Mouse (Mus musculus) myocyte (in vitro differentiated cells): ENCODE measurements around the gene Slc6a1. TPM values are rescaled to one million over a fixed set of nuclear protein-coding genes. Genes with fewer than 3 reads are reported as not detected.

ENCODE experiments used
- H3K27me3 ChIP-seq: one replicate; pipeline ENCODE4 v1.6.1; 2011; ENCODE audit not compliant: control insufficient read depth, insufficient read depth, insufficient read length
- H3K36me3 ChIP-seq: one replicate; pipeline ENCODE4 v1.6.1; 2011; ENCODE audit not compliant: control insufficient read depth, insufficient read depth
- H3K4me2 ChIP-seq: one replicate; pipeline ENCODE4 v1.6.1; 2011; ENCODE audit warnings: low read depth, control low read depth
- H3K4me3 ChIP-seq: one replicate; pipeline ENCODE4 v1.5.1; 2011; ENCODE audit warnings: mild to moderate bottlenecking, control low read depth, moderate library complexity
- H3K79me2 ChIP-seq: one replicate; pipeline ENCODE4 v1.6.1; 2011; ENCODE audit not compliant: control insufficient read depth, insufficient read depth
- H3ac ChIP-seq: one replicate; pipeline ENCODE4 v1.6.1; 2011; ENCODE audit not compliant: control insufficient read depth, insufficient read length
- CEBPB ChIP-seq: IDR thresholded peaks from 2 replicates; pipeline ENCODE4 v1.6.1; 2011; ENCODE audit warnings: mild to moderate bottlenecking, moderate library complexity; ENCODE audit not compliant: poor library complexity, insufficient read depth, severe bottlenecking
- E2F4 ChIP-seq: IDR thresholded peaks from one replicate; pipeline ENCODE4 v1.6.1; 2011; ENCODE audit warnings: mild to moderate bottlenecking, control low read depth, moderate library complexity; ENCODE audit not compliant: insufficient read depth
- MAX ChIP-seq: IDR thresholded peaks from one replicate; pipeline ENCODE4 v1.6.1; 2011; ENCODE audit warnings: low read depth, mild to moderate bottlenecking, control low read depth
- MYOD1 ChIP-seq, 3 experiments: IDR thresholded peaks; one replicate each; pipeline ENCODE4 v1.6.1; 2011; ENCODE audit warnings: control low read depth in 2 of 3, low read depth in 2 of 3, mild to moderate bottlenecking in 2 of 3, moderate library complexity in 1 of 3; ENCODE audit not compliant: insufficient read length in 2 of 3, control insufficient read depth in 1 of 3
- MYOG ChIP-seq, 3 experiments: IDR thresholded peaks; one replicate each; pipeline ENCODE4 v1.6.1; 2011; ENCODE audit warnings: control low read depth in 2 of 3, low read depth in 2 of 3, mild to moderate bottlenecking in 2 of 3; ENCODE audit not compliant: insufficient read length in 2 of 3, control insufficient read depth in 1 of 3, insufficient read depth in 1 of 3
- POLR2A ChIP-seq: IDR thresholded peaks from one replicate; pipeline ENCODE4 v1.6.1; 2011; ENCODE audit warnings: low read depth, mild to moderate bottlenecking, control low read depth, moderate library complexity; ENCODE audit not compliant: insufficient read length
- POLR2AphosphoS2 ChIP-seq: IDR thresholded peaks from one replicate; pipeline ENCODE4 v1.6.1; 2011; ENCODE audit warnings: low read depth, control low read depth; ENCODE audit not compliant: insufficient read length
- REST ChIP-seq: IDR thresholded peaks from one replicate; pipeline ENCODE4 v1.6.1; 2011; ENCODE audit warnings: mild to moderate bottlenecking, control low read depth, moderate library complexity; ENCODE audit not compliant: insufficient read depth, insufficient read length
- SRF ChIP-seq: IDR thresholded peaks from one replicate; pipeline ENCODE4 v1.6.1; 2011; ENCODE audit warnings: low read depth; ENCODE audit not compliant: control insufficient read depth, insufficient read length
- TCF12 ChIP-seq: IDR thresholded peaks from one replicate; pipeline ENCODE4 v1.6.1; 2011; ENCODE audit warnings: mild to moderate bottlenecking, control low read depth; ENCODE audit not compliant: poor library complexity, insufficient read depth, severe bottlenecking
- TCF3 ChIP-seq: IDR thresholded peaks from one replicate; pipeline ENCODE4 v1.6.1; 2011; ENCODE audit warnings: low read depth, control low read depth; ENCODE audit not compliant: insufficient read length
- USF1 ChIP-seq: IDR thresholded peaks from one replicate; pipeline ENCODE4 v1.6.1; 2011; ENCODE audit warnings: low read depth, mild to moderate bottlenecking, control low read depth, moderate library complexity
- polyA plus RNA-seq: library from polyadenylated mRNA; unstranded; fragments of >200 nt; fragmentation: generic; extraction: Trizol; gene quantifications from one replicate; pipeline ENCODE4 v1.2.1, GENCODE M21; 2012; ENCODE audit warnings: missing spikeins

The Slc6a1 gene
- polyA plus RNA-seq, 1 experiment, result not detected

DNA sequence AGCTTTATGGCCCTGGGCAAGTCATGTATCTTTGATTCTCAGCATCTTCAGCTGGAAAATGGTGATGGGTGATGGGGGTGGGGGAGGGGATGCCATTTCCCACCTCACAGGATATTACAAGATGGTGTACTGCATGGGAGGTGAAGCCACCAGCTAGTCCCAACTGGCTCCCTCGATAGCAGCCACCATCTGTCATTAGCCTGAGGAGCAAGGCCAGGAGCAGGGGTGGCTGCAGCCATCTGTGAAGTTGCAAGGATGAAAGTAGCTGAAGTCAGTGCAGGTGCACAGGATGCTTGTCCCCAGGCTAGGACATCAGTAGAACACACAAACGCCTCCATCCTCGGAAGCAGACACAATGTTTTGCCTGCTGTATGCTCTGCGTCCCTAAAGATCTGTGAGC, 8.5 kb downstream of the Slc6a1 start:
- Histone ChIP-seq H3K36me3 (no peaks in the 10 kb centered on the region), H3K79me2 (no peaks in the 10 kb centered on the region), H3ac (no peak overlapping the region), H3K4me3 (no peak overlapping the region), H3K27me3 (peaks cover 69% of the 10 kb centered on the region), H3K4me2 (no peak overlapping the region)
- no peak for TF ChIP-seq POLR2AphosphoS2

DNA sequence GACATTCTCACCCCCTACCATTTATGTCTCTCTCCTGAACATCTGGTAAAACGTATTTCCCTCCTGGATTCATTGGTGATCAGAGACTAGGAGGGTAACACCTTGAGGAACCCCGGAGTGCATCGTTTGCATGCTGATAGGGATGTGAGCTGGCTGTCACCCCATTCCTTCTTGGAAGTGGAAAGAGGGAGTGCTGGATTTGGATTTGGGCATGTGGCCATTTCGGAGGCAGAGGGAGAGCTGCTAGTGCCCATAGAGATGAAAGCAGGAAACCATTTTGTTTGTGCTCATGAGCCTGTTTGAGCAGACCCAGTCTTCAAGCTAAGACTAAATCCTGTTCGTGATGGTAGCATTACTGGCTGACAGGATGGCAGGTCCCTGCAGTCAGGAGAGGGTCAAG, 9.0 kb downstream of the Slc6a1 start:
- Histone ChIP-seq H3ac (no peak overlapping the region), H3K79me2 (no peaks in the 10 kb centered on the region), H3K4me3 (no peak overlapping the region), H3K27me3 (peaks cover 64% of the 10 kb centered on the region), H3K36me3 (no peaks in the 10 kb centered on the region), H3K4me2 (no peak overlapping the region)
- TF ChIP-seq USF1, result no peak
- TF ChIP-seq MYOG (IDR thresholded peaks at IDR 0.05; ENCODE audit: control insufficient read depth in 1 of 3, insufficient read depth in 1 of 3, insufficient read length in 2 of 3, low read depth in 2 of 3), result no peak
- TF ChIP-seq MAX, result no peak
- no peak for TF ChIP-seq MYOD1 (IDR thresholded peaks at IDR 0.05; ENCODE audit: control insufficient read depth in 1 of 3, insufficient read length in 2 of 3, low read depth in 2 of 3)
- no peak for TF ChIP-seq TCF12
- no peak for TF ChIP-seq TCF3
- no peak for TF ChIP-seq E2F4
- no peak for TF ChIP-seq REST
- no peak for TF ChIP-seq CEBPB
- TF ChIP-seq POLR2A, result no peak
- TF ChIP-seq POLR2AphosphoS2, result no peak
- TF ChIP-seq SRF, result no peak

DNA sequence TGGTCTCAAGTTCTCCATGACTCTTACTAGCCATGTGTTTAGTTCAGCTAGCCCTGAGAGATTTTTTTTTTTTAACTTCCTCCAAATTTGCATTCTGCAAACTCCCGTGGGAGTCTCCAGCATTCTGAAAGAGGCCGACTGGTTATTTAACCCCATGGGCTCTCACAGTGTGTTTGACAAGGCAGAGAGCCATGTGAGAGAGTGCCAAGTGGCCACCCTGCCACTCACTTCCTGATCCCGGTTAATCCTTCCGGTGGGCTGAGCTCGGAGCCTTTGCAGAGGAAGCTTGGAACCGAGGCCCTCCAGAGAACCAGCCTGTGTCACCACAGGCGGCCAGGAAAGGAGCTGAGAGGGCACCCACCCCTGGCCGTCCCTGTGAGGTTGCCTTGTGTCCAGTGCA, 11.1 kb downstream of the Slc6a1 start:
- TF ChIP-seq POLR2AphosphoS2 (no peak), POLR2A (no peak), USF1 (no peak), TCF12 (no peak), CEBPB (no peak), REST (no peak), TCF3 (no peak), MYOD1 (IDR thresholded peaks at IDR 0.05; ENCODE audit: control insufficient read depth in 1 of 3, insufficient read length in 2 of 3, low read depth in 2 of 3) (no peak), E2F4 (no peak), SRF (no peak), MAX (no peak), MYOG (IDR thresholded peaks at IDR 0.05; ENCODE audit: control insufficient read depth in 1 of 3, insufficient read depth in 1 of 3, insufficient read length in 2 of 3, low read depth in 2 of 3) (no peak)

DNA sequence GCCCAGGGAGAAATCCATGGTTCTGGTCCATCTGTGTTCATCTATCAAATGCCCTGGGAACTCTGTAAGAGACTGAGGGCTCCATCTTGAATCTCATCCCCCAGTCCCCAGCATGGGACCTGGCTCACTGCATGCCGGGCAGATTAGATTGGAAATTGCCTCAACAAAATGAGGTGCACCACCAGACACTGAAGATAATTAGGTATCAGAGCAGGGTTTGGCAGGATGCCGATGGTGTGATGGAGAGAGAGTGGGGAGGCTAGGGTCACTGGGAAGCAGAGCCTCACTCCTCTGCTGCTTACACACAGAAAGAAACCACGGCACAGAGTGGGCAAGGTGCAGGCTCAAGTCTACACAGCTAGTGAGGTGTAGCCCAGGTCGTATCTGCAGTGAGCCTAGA, 12.7 kb downstream of the Slc6a1 start:
- TF ChIP-seq MYOD1 (IDR thresholded peaks at IDR 0.05; ENCODE audit: control insufficient read depth in 1 of 3, insufficient read length in 2 of 3, low read depth in 2 of 3) (no peak), TCF12 (no peak), E2F4 (no peak), CEBPB (no peak), MAX (no peak), POLR2A (no peak), MYOG (IDR thresholded peaks at IDR 0.05; ENCODE audit: control insufficient read depth in 1 of 3, insufficient read depth in 1 of 3, insufficient read length in 2 of 3, low read depth in 2 of 3) (no peak), POLR2AphosphoS2 (no peak), TCF3 (no peak), REST (no peak), USF1 (no peak)
- Histone ChIP-seq H3K4me3 (no peak overlapping the region), H3K36me3 (no peaks in the 10 kb centered on the region), H3K79me2 (no peaks in the 10 kb centered on the region), H3K4me2 (no peak overlapping the region), H3ac (no peak overlapping the region), H3K27me3 (peaks cover 51% of the 10 kb centered on the region)

More for the DNA sequence above, 11.1 kb downstream of the Slc6a1 start:
- H3K4me2 ChIP-seq, result no peak overlapping the region
- no peak overlapping the region for H3ac ChIP-seq
- H3K4me3 ChIP-seq, result no peak overlapping the region
- no peaks in the 10 kb centered on the region for H3K36me3 ChIP-seq
- H3K27me3 ChIP-seq, result peaks cover 52% of the 10 kb centered on the region
- H3K79me2 ChIP-seq, result no peaks in the 10 kb centered on the region

DNA sequence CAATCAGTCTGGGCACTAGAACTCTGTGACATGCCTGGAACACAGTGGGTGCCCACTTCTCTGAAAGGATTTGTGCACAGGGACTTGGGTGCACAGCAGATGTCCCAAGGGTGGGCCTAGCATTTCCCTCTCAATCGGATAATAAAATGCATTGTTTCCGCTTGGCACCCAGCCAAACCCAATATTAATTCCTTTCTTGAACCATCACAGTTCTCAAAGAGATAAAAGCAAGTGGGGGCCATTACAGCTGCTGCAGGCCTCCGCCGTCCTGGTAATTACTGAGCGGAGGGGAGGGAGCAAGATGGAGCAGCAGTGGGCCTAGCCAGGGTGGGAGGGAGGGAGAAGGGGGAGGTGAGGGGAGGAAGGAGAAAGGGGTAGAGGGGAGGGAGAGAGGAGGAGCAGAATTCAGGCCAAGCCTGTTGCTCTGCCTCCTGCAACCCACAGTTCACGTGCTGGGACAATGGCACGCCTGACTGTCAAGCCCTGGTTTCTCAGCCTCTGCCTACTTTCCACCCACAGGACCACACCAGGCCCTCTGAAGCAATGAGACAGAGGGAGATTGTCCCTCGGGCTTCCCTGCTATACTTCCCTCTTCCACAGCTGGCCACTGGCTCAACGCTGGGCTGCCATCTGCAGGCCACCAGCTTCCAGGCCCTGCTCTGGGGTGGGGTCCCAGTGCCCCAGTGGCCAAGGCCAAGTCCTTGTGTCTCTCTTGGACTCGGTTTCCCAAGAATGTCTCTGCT, 15.0 kb downstream of the Slc6a1 start:
- Histone ChIP-seq H3K36me3 (no peaks in the 10 kb centered on the region), H3K4me2 (no peak overlapping the region), H3K27me3 (peaks cover 54% of the 10 kb centered on the region), H3ac (no peak overlapping the region), H3K4me3 (no peak overlapping the region), H3K79me2 (no peaks in the 10 kb centered on the region)
- TF ChIP-seq POLR2A, result no peak
- no peak for TF ChIP-seq TCF12
- no peak for TF ChIP-seq USF1
- no peak for TF ChIP-seq TCF3
- TF ChIP-seq MAX, result no peak
- no peak for TF ChIP-seq REST
- no peak for TF ChIP-seq MYOG (IDR thresholded peaks at IDR 0.05; ENCODE audit: control insufficient read depth in 1 of 3, insufficient read depth in 1 of 3, insufficient read length in 2 of 3, low read depth in 2 of 3)
